Mouse (Mus musculus) liver, adult 2 months (tissue): ENCODE measurements at regions not wholly inside any gene's neighbourhood (a gene's known extent, or its start where the extent isn't known, plus 50 kb on each side); places are given as distances from the start of the nearest gene placed in this dataset.

ENCODE experiments used
- DNase-seq: peaks from one replicate; pipeline ENCODE4 v3.0.0-alpha.2; 2011; ENCODE audit warnings: low read depth, low spot score; ENCODE audit errors: extremely low read depth
- H3K27ac ChIP-seq: fragments of 200-500 bp; replicated peaks from 2 replicates; pipeline ENCODE4 v1.5.1; 2012; ENCODE audit warnings: low read depth, mild to moderate bottlenecking, control low read depth, inconsistent platforms, low read length; ENCODE audit not compliant: insufficient read depth
- H3K27me3 ChIP-seq: fragments of 200-500 bp; 2 replicates; pipeline ENCODE4 v1.6.1; 2012; ENCODE audit warnings: mild to moderate bottlenecking, moderate library complexity, low read length, inconsistent platforms; ENCODE audit not compliant: control insufficient read depth, insufficient read depth
- H3K36me3 ChIP-seq: fragments of 200-500 bp; 2 replicates; pipeline ENCODE4 v1.6.1; 2012; ENCODE audit warnings: low read length, inconsistent platforms; ENCODE audit not compliant: control insufficient read depth, insufficient read depth
- H3K4me1 ChIP-seq: fragments of 200-500 bp; 2 replicates; pipeline ENCODE4 v1.6.1; 2011; ENCODE audit warnings: low read length; ENCODE audit not compliant: control insufficient read depth, insufficient read depth
- H3K4me3 ChIP-seq: fragments of 200-500 bp; 2 replicates; pipeline ENCODE4 v1.5.1; 2011; ENCODE audit warnings: low read depth, mild to moderate bottlenecking, control low read depth, low read length, moderate library complexity; ENCODE audit not compliant: insufficient read depth
- H3K79me2 ChIP-seq: fragments of 200-500 bp; 2 replicates; pipeline ENCODE4 v1.6.1; 2012; ENCODE audit warnings: inconsistent platforms, mild to moderate bottlenecking, low read length, moderate library complexity; ENCODE audit not compliant: control insufficient read depth, insufficient read depth
- H3K9ac ChIP-seq: fragments of 200-500 bp; 2 replicates; pipeline ENCODE4 v1.6.1; 2012; ENCODE audit warnings: low read depth, mild to moderate bottlenecking, control low read depth, inconsistent platforms, low read length
- CTCF ChIP-seq: fragments of 200-500 bp; IDR thresholded peaks from 2 replicates; pipeline ENCODE4 v1.5.1; 2011; ENCODE audit warnings: low read depth, low read length, control low read depth
- POLR2A ChIP-seq: fragments of 200-500 bp; IDR thresholded peaks from 2 replicates; pipeline ENCODE4 v1.6.1; 2011; ENCODE audit warnings: low read length, control low read depth; ENCODE audit not compliant: insufficient read depth; ENCODE audit errors: extremely low read depth
- WGBS: fragments of 180-500 bp; shearing (Covaris S2); methylation state at CpG from one replicate; pipeline ENCODE4 v1.1.7; 2018; 5-methylcytosine and 5-hydroxymethylcytosine counted together

GRCm38 (mm10) chr1:136696077-136696641 lies 71.5 kb downstream of the Zfp281 start:
- no peaks in the 10 kb centered on the region for H3K79me2 ChIP-seq
- no peaks in the 10 kb centered on the region for H3K36me3 ChIP-seq
- H3K4me1 ChIP-seq, result peaks cover 31% of the 10 kb centered on the region
- TF ChIP-seq POLR2A (no peak), CTCF (no peak)
- no peaks in the 10 kb centered on the region for H3K27me3 ChIP-seq
- WGBS, result 13% methylated on average over 19 of the region's 19 CpGs
- peak; percentile 71 for DNase-seq
- peak overlapping the region; percentile 22; the same call in 1 of the 2 replicates for H3K4me3 ChIP-seq
- peak overlapping the region; percentile 47 for H3K9ac ChIP-seq
- H3K27ac ChIP-seq, result peak overlapping the region; percentile 53

- Histone ChIP-seq H3K4me1 (peaks cover 19% of the 10 kb centered on the region; the same call in 1 of the 2 replicates), H3K27me3 (no peaks in the 10 kb centered on the region), H3K36me3 (no peaks in the 10 kb centered on the region), H3K27ac (peak overlapping the region; percentile 92), H3K79me2 (no peaks in the 10 kb centered on the region), H3K4me3 (no peak overlapping the region; the same call in 1 of the 2 replicates), H3K9ac (peak overlapping the region; percentile 59)
- WGBS, result 10% methylated on average over 9 of the region's 9 CpGs
- TF ChIP-seq CTCF (no peak), POLR2A (no peak)
- peak; percentile 95 for DNase-seq
Measured at GRCm38 (mm10) chr1:136698454-136699152, 73.9 kb downstream of the Zfp281 start.

GRCm38 (mm10) chr1:136699153-136699524 lies 74.4 kb downstream of the Zfp281 start:
- Histone ChIP-seq H3K36me3 (no peaks in the 10 kb centered on the region), H3K4me3 (no peak overlapping the region), H3K27ac (peak overlapping the region; percentile 92), H3K79me2 (no peaks in the 10 kb centered on the region), H3K27me3 (no peaks in the 10 kb centered on the region), H3K4me1 (peaks cover 18% of the 10 kb centered on the region; the same call in 1 of the 2 replicates), H3K9ac (peak overlapping the region; percentile 26)
- TF ChIP-seq CTCF (no peak), POLR2A (no peak)
- 58% methylated on average over 7 of the region's 7 CpGs for WGBS
- DNase-seq, result no peak

GRCm38 (mm10) chr1:136699571-136699970 lies 74.9 kb downstream of the Zfp281 start:
- Histone ChIP-seq H3K27ac (no peak overlapping the region), H3K27me3 (no peaks in the 10 kb centered on the region), H3K36me3 (no peaks in the 10 kb centered on the region), H3K9ac (no peak overlapping the region), H3K4me1 (peaks cover 18% of the 10 kb centered on the region; the same call in 1 of the 2 replicates), H3K79me2 (no peaks in the 10 kb centered on the region), H3K4me3 (no peak overlapping the region)
- no peak for TF ChIP-seq POLR2A
- TF ChIP-seq CTCF, result no peak
- DNase-seq, result no peak
- 89% methylated on average over 8 of the region's 8 CpGs for WGBS

GRCm38 (mm10) chr1:136704139-136704538 lies 79.4 kb downstream of the Zfp281 start:
- Histone ChIP-seq H3K27ac (no peak overlapping the region), H3K36me3 (no peaks in the 10 kb centered on the region), H3K4me1 (no peaks in the 10 kb centered on the region; the same call in 1 of the 2 replicates), H3K9ac (no peak overlapping the region), H3K27me3 (no peaks in the 10 kb centered on the region), H3K79me2 (no peaks in the 10 kb centered on the region), H3K4me3 (no peak overlapping the region)
- TF ChIP-seq CTCF, result no peak
- no peak for TF ChIP-seq POLR2A
- 56% methylated on average over 5 of the region's 5 CpGs for WGBS
- DNase-seq, result peak; percentile 38

- H3K9ac ChIP-seq, result no peak overlapping the region
- H3K27ac ChIP-seq, result no peak overlapping the region
- TF ChIP-seq POLR2A, result no peak
- TF ChIP-seq CTCF, result no peak
- 92% methylated on average over 8 of the region's 8 CpGs for WGBS
- H3K79me2 ChIP-seq, result no peaks in the 10 kb centered on the region
- H3K4me3 ChIP-seq, result no peak overlapping the region
- DNase-seq, result no peak
- H3K4me1 ChIP-seq, result no peaks in the 10 kb centered on the region; the same call in 1 of the 2 replicates
- no peaks in the 10 kb centered on the region for H3K36me3 ChIP-seq
- no peaks in the 10 kb centered on the region for H3K27me3 ChIP-seq
Measured at GRCm38 (mm10) chr1:136706509-136706908, 81.8 kb downstream of the Zfp281 start.
